Mouse (Mus musculus) heart, postnatal 25 days (tissue): ENCODE results near the gene Dock8. TPM values are rescaled to one million over a fixed set of nuclear protein-coding genes. Genes with fewer than 3 reads are reported as not detected.
"Not testable (repeated sequence)": the region's sequence is repeated elsewhere in the genome, so short reads cannot be mapped to it uniquely, and the experiment has no call there.

Experiments
- DNase-seq: peaks from one replicate; pipeline ENCODE4 v3.0.0; 2022; ENCODE audit warnings: low spot score
- intact Hi-C: fragments of 180-260 bp; cut with DNase I; formaldehyde crosslinking; loops from one replicate; pipeline ENCODE4 v1.15.1; 2025
- total RNA-seq, 2 experiments: library from RNA; stranded (reverse); gene quantifications; 2 replicates each; pipeline ENCODE4 v1.2.3; 2021

Dock8 gene
- total RNA-seq, 2 experiments from 2014 or later: 15.8 to 21.7 TPM

- DNase-seq: no peak
- intact Hi-C loops: no loop called here
These were observed 2.3 kb upstream of the Dock8 start for GRCm38 (mm10) chr19:24996815-24997704.

- DNase-seq: no peak
- intact Hi-C loops: loop anchor here (2.0 kb wide), 1 partner anchor 36 kb away; no protein-coding TSS in a partner anchor
These were observed 773 bp upstream of the Dock8 start for GRCm38 (mm10) chr19:24998561-24998960.

GRCm38 (mm10) chr19:25000153-25000552 is 819 bp downstream of the Dock8 start:
- no peak for DNase-seq
- intact Hi-C loops: no loop called here

GRCm38 (mm10) chr19:25002032-25002431 is 2.7 kb downstream of the Dock8 start:
- DNase-seq: no peak
- intact Hi-C loops: no loop called here

GRCm38 (mm10) chr19:25002828-25003227 is 3.5 kb downstream of the Dock8 start:
- intact Hi-C loops: no loop called here
- no peak for DNase-seq

GRCm38 (mm10) chr19:25003810-25004209 is 4.5 kb downstream of the Dock8 start:
- no peak for DNase-seq
- intact Hi-C loops: no loop called here

GRCm38 (mm10) chr19:25006686-25007085 is 7.4 kb downstream of the Dock8 start:
- DNase-seq: no peak
- intact Hi-C loops: no loop called here

- no peak for DNase-seq
- intact Hi-C loops: no loop called here
These were observed 9.2 kb downstream of the Dock8 start for GRCm38 (mm10) chr19:25008509-25008908.

- intact Hi-C loops: no loop called here
- DNase-seq: no peak
These were observed 23.4 kb downstream of the Dock8 start for GRCm38 (mm10) chr19:25022766-25023165.

- no peak for DNase-seq
- intact Hi-C loops: no loop called here
These were observed 32.4 kb downstream of the Dock8 start for GRCm38 (mm10) chr19:25031765-25032164.

GRCm38 (mm10) chr19:25033008-25033407 is 33.7 kb downstream of the Dock8 start:
- intact Hi-C loops, DNase-seq: not testable (repeated sequence)

- intact Hi-C loops: no loop called here
- DNase-seq: no peak
These were observed 36.5 kb downstream of the Dock8 start for GRCm38 (mm10) chr19:25035825-25036224.

- intact Hi-C loops: no loop called here
- DNase-seq: no peak
These were observed 37.5 kb downstream of the Dock8 start for GRCm38 (mm10) chr19:25036784-25037183.

- no peak for DNase-seq
- intact Hi-C loops: no loop called here
These were observed 37.9 kb downstream of the Dock8 start for GRCm38 (mm10) chr19:25037249-25037648.

GRCm38 (mm10) chr19:25038293-25038692 is 39.0 kb downstream of the Dock8 start:
- no peak for DNase-seq
- intact Hi-C loops: no loop called here

- DNase-seq: no peak
- intact Hi-C loops: no loop called here
These were observed 41.9 kb downstream of the Dock8 start for GRCm38 (mm10) chr19:25041209-25041608.

GRCm38 (mm10) chr19:25042973-25043372 is 43.6 kb downstream of the Dock8 start:
- no peak for DNase-seq
- intact Hi-C loops: no loop called here

GRCm38 (mm10) chr19:25044057-25044456 is 44.7 kb downstream of the Dock8 start:
- intact Hi-C loops: no loop called here
- no peak for DNase-seq

GRCm38 (mm10) chr19:25052355-25052754 is 53.0 kb downstream of the Dock8 start:
- DNase-seq: no peak
- intact Hi-C loops: no loop called here

- intact Hi-C loops: no loop called here
- no peak for DNase-seq
These were observed 53.8 kb downstream of the Dock8 start for GRCm38 (mm10) chr19:25053152-25053551.

- no peak for DNase-seq
- intact Hi-C loops: no loop called here
These were observed 55.7 kb downstream of the Dock8 start for GRCm38 (mm10) chr19:25055025-25055424.

GRCm38 (mm10) chr19:25055559-25055958 is 56.2 kb downstream of the Dock8 start:
- intact Hi-C loops: no loop called here
- DNase-seq: no peak
